Mouse (Mus musculus): ENCODE measurements around the gene Dennd4a.

DNA sequence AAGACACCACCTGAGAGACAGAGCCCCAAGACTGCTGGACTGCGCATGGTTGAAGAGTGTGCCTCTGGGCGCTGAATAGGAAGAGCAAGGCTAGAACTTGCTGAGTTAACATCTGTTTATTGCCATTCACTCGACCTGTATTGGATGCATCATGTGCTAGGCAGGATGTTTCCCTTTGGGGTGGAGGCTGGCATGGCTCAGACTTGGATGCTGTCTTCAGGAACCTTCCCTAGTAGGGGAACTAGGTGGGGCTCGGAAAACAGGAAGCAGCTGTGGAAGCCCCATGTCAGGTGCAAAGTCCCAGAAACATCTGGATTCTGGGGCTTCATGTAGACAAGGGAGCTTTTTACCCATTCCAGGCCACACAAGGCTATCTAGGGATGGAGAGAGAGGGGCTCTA, 119.1 kb downstream of the Dennd4a start:
- TF ChIP-seq GATA1 (IDR thresholded peaks at IDR 0.05; ENCODE audit: borderline replicate concordance, low read length) (no peak), FLI1 (IDR thresholded peaks at IDR 0.05; ENCODE audit: low read length) (no peak)

Measured in megakaryocyte, embryonic 14.5 days (primary cell).